Mouse (Mus musculus) heart, adult 2 months (tissue): ENCODE measurements around the gene Plcb4.

ENCODE experiments used
- CTCF ChIP-seq: fragments of 200-600 bp; IDR thresholded peaks from 2 replicates; pipeline ENCODE4 v1.8.1; 2022; ENCODE audit warnings: antibody characterized with exemption, mild to moderate bottlenecking, moderate library complexity
- POLR2A ChIP-seq: fragments of 200-500 bp; IDR thresholded peaks from 2 replicates; pipeline ENCODE4 v1.6.1; 2011; ENCODE audit warnings: mild to moderate bottlenecking, low read depth, low read length, control low read depth; ENCODE audit not compliant: insufficient read depth

DNA sequence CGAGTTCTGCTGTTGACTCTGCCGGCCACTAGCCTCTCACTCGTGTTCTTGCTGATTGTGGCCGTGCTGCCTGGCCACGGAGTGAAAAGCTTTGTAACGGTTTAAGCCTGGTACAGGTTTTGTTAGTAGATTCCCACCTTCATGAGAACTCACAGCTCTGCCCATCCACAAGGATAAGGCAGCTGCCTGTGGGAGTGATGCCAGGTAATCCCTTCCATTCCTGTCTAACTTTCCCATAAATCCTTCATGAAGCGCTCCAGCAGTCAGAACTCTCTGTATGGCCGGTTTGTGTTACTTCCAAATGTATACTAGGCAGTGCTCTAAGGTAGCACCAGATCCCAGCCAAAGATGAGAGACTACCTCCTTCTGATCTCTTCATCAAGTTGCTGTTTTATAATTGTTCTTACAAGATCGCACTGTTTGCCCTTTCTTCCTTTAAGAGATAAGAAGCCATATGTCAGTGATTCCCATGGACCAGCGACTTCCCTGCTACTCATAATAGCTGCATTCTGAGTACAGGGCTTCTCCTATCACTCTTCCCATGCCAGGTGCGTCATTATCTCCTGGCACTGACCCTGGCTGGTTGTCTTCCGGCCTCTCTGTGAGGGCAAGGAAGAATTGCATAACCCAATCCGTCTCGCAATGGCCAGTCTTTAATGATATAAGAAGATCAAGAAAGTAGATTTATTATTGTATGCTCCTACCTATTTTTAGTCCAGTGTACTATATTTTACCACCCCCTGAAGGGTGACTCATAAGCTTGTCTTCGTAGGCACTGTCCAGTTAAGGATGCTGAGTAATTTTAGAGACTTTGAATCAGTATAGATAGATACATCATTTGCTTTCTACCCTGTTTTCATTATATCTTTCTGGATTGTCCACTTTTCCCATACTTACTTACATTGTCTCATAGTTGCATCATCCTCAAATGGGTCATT is 147.2 kb downstream of the Plcb4 start:
- TF ChIP-seq CTCF (no peak), POLR2A (no peak)
